Mouse (Mus musculus): ENCODE data around the gene Dlgap1. TPM values are rescaled to one million over a fixed set of nuclear protein-coding genes. Genes with fewer than 3 reads are reported as not detected.
A peak's percentile ranks its signal among the peaks of the same experiment; 100 is the strongest.

Dlgap1 gene
- polyA plus RNA-seq, 1 experiment from 2014 or later, result 0.50 TPM

- Histone ChIP-seq H3K27me3 (no peaks in the 10 kb centered on the region), H3K27ac (peak overlapping the region; percentile 84), H3K4me1 (replicated peaks) (peaks cover 37% of the 10 kb centered on the region), H3K4me2 (peak overlapping the region; percentile 78), H3K36me3 (no peaks in the 10 kb centered on the region), H3K4me3 (peak overlapping the region; percentile 57), H3K9me3 (replicated peaks) (no peaks in the 10 kb centered on the region), H3K9ac (peak overlapping the region; percentile 57)
- 37% methylated on average over 17 of the region's 17 CpGs for WGBS
- no peak for ATAC-seq (replicated peaks; ENCODE audit: insufficient number of reproducible peaks, insufficient read depth, low FRiP score, low read depth)
Measured at GRCm38 (mm10) chr17:70750236-70751160, 781.6 kb downstream of the Dlgap1 start.

DNA sequence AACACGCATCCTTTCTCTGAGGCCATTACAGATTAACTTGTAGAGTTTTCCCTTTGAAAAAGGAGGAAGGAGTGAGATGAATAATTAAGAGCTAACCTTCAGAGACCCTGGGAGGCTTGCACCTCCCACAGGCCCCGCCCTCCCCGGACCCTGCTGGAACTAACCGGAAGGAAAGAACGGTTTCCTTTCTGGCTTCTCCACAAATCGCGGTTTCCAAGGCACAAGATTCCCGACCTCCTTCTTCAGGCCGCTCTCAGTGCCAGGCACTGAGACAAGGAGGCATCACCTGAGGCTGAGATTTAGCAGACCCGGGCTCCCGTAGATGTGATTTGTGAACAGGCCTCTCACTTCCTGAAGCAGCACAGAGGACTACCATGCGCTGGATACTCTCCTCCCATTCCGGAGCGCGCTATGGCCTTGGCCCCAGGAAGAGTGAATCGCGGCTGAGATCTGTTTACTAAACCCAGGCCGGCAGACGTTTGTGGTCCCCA is 782.3 kb downstream of the Dlgap1 start:
- Histone ChIP-seq H3K27me3 (no peaks in the 10 kb centered on the region), H3K9ac (peak overlapping the region; percentile 57), H3K4me1 (replicated peaks) (peaks cover 42% of the 10 kb centered on the region), H3K4me2 (peak overlapping the region; percentile 78), H3K4me3 (peak overlapping the region; percentile 57), H3K27ac (peak overlapping the region; percentile 84), H3K36me3 (no peaks in the 10 kb centered on the region), H3K9me3 (replicated peaks) (no peaks in the 10 kb centered on the region)
- 2% methylated on average over 19 of the region's 19 CpGs for WGBS
- peak; percentile 29 for ATAC-seq (replicated peaks; ENCODE audit: insufficient number of reproducible peaks, insufficient read depth, low FRiP score, low read depth)

DNA sequence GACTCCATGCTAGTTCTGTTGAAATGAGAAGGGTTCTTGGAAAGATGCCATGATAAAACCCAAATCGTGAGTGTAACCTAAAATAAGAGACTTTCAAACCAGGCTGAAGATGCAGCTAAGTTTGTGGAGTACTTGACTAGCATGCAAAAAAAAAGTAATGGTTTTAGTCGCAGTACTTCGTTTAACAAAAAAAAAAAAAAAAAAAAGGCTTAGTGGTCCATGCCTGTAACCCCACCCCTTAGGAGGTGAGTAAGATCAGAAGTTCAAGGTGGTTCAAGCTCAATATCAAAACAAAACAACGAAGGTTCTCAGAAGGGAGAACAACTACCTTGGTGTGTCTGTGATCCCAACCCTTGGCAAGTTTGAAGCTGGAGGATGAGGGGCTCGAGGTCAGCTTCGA is 782.8 kb downstream of the Dlgap1 start:
- peak overlapping the region; percentile 84 for H3K27ac ChIP-seq
- no peaks in the 10 kb centered on the region for H3K9me3 ChIP-seq (replicated peaks)
- H3K27me3 ChIP-seq, result no peaks in the 10 kb centered on the region
- 41% methylated on average over 6 of the region's 6 CpGs for WGBS
- peak overlapping the region; percentile 57 for H3K9ac ChIP-seq
- no peaks in the 10 kb centered on the region for H3K36me3 ChIP-seq
- H3K4me2 ChIP-seq, result peak overlapping the region; percentile 78
- peaks cover 39% of the 10 kb centered on the region for H3K4me1 ChIP-seq (replicated peaks)
- ATAC-seq (replicated peaks; ENCODE audit: insufficient number of reproducible peaks, insufficient read depth, low FRiP score, low read depth), result no peak
- H3K4me3 ChIP-seq, result peak overlapping the region; percentile 57

DNA sequence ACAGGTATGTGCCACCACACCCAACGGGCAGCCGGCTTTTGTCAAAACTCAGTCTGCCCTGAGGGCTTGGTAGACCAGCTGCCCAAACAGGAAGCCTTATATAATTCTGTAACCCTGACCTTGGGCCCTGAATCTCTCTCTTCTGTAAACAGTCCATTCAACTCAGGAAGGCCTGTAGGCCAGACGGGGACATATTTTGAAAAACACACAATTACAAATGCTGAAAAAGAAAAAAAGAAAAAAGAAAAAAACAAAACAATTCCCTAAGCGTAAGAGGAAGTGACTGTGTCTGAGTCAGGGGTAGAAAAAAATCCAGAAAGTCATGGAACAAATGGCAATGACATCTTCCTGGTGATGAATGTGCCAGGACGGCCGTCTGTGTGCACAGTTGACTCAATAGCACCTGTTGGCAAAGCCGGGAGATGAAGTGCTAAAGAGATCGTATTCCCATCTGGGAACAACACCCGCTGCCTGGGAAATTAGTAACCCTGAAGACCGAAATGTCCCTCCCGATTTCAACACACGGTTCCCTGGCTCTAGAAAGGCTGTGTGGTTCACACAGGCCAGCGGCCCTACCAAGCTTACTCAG is 784.7 kb downstream of the Dlgap1 start:
- no peak overlapping the region for H3K4me3 ChIP-seq
- no peak overlapping the region for H3K9ac ChIP-seq
- no peaks in the 10 kb centered on the region for H3K27me3 ChIP-seq
- H3K27ac ChIP-seq, result no peak overlapping the region
- no peaks in the 10 kb centered on the region for H3K9me3 ChIP-seq (replicated peaks)
- no peak for ATAC-seq (replicated peaks; ENCODE audit: insufficient number of reproducible peaks, insufficient read depth, low FRiP score, low read depth)
- H3K36me3 ChIP-seq, result no peaks in the 10 kb centered on the region
- WGBS, result 73% methylated on average over 13 of the region's 13 CpGs
- H3K4me2 ChIP-seq, result no peak overlapping the region
- H3K4me1 ChIP-seq (replicated peaks), result peaks cover 23% of the 10 kb centered on the region

DNA sequence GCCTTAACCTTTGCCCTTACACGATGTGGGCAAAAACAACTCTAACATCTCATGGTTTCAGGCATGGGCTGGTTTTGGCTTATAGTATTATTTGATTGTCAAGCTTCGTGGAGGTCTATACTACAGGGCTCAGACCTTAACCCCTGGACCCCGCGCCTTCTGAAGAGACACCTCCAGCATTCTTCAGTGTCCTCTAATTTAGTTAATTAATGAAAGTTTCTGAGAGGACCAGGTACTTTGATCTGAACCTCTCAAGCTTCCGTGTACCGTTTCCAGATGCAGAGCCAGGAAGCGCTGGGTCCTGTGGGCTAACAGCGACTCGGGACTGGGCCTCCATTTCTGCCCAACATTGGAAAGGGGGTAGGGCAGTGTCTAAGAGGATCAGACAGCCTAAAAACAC is 785.2 kb downstream of the Dlgap1 start:
- Histone ChIP-seq H3K9ac (no peak overlapping the region), H3K36me3 (no peaks in the 10 kb centered on the region), H3K27me3 (no peaks in the 10 kb centered on the region), H3K9me3 (replicated peaks) (no peaks in the 10 kb centered on the region), H3K27ac (no peak overlapping the region), H3K4me2 (no peak overlapping the region), H3K4me3 (no peak overlapping the region), H3K4me1 (replicated peaks) (peaks cover 22% of the 10 kb centered on the region)
- no peak for ATAC-seq (replicated peaks; ENCODE audit: insufficient number of reproducible peaks, insufficient read depth, low FRiP score, low read depth)
- 82% methylated on average over 9 of the region's 9 CpGs for WGBS

GRCm38 (mm10) chr17:70754638-70755037 is 785.8 kb downstream of the Dlgap1 start:
- Histone ChIP-seq H3K9ac (no peak overlapping the region), H3K4me3 (no peak overlapping the region), H3K36me3 (no peaks in the 10 kb centered on the region), H3K4me1 (replicated peaks) (peaks cover 22% of the 10 kb centered on the region), H3K9me3 (replicated peaks) (no peaks in the 10 kb centered on the region), H3K27me3 (no peaks in the 10 kb centered on the region), H3K4me2 (peak overlapping the region; percentile 83), H3K27ac (no peak overlapping the region)
- 54% methylated on average over 7 of the region's 7 CpGs for WGBS
- ATAC-seq (replicated peaks; ENCODE audit: insufficient number of reproducible peaks, insufficient read depth, low FRiP score, low read depth), result no peak

- Histone ChIP-seq H3K9ac (peak overlapping the region; percentile 38), H3K4me1 (replicated peaks) (peaks cover 22% of the 10 kb centered on the region), H3K4me2 (peak overlapping the region; percentile 83), H3K27me3 (no peaks in the 10 kb centered on the region), H3K27ac (peak overlapping the region; percentile 81), H3K9me3 (replicated peaks) (no peaks in the 10 kb centered on the region), H3K36me3 (no peaks in the 10 kb centered on the region), H3K4me3 (peak overlapping the region; percentile 51)
- under 1% methylated on average over 22 of the region's 22 CpGs for WGBS
- peak; percentile 33; the same call in 1 of the 2 replicates for ATAC-seq (replicated peaks; ENCODE audit: insufficient number of reproducible peaks, insufficient read depth, low FRiP score, low read depth)
Measured at GRCm38 (mm10) chr17:70755039-70755668, 786.3 kb downstream of the Dlgap1 start.

GRCm38 (mm10) chr17:70755669-70756263 is 786.9 kb downstream of the Dlgap1 start:
- Histone ChIP-seq H3K4me1 (replicated peaks) (peaks cover 21% of the 10 kb centered on the region), H3K27me3 (no peaks in the 10 kb centered on the region), H3K9ac (peak overlapping the region; percentile 38), H3K4me3 (peak overlapping the region; percentile 51), H3K9me3 (replicated peaks) (no peaks in the 10 kb centered on the region), H3K36me3 (no peaks in the 10 kb centered on the region), H3K27ac (peak overlapping the region; percentile 81), H3K4me2 (peak overlapping the region; percentile 83)
- 8% methylated on average over 13 of the region's 14 CpGs for WGBS
- peak; percentile 5; the same call in 1 of the 2 replicates for ATAC-seq (replicated peaks; ENCODE audit: insufficient number of reproducible peaks, insufficient read depth, low FRiP score, low read depth)

DNA sequence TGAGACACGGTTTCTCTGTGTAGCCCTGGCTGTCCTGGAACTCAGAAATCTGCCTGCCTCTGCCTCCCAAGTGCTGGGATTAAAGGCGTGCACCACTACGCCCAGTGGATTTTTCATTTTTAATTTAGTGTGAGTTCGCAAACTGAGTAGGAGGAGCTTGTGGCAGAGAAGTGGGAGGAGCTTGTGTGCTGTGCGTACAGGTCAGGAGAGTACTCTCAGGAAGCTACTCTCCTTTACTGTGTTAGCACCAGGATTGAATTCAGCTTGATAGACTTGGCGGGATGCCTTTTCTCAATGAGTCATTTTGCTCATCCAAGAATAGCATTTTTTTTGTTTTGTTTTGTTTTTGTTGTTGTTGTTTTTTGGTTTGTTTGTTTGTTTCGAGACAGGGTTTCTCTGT is 793.1 kb downstream of the Dlgap1 start:
- no peak overlapping the region for H3K9ac ChIP-seq
- no peak for ATAC-seq (replicated peaks; ENCODE audit: insufficient number of reproducible peaks, insufficient read depth, low FRiP score, low read depth)
- no peaks in the 10 kb centered on the region for H3K36me3 ChIP-seq
- no peaks in the 10 kb centered on the region for H3K9me3 ChIP-seq (replicated peaks)
- H3K27ac ChIP-seq, result no peak overlapping the region
- no peaks in the 10 kb centered on the region for H3K27me3 ChIP-seq
- no peaks in the 10 kb centered on the region for H3K4me1 ChIP-seq (replicated peaks)
- 92% methylated on average over 7 of the region's 7 CpGs for WGBS
- no peak overlapping the region for H3K4me2 ChIP-seq
- no peak overlapping the region for H3K4me3 ChIP-seq

GRCm38 (mm10) chr17:70762634-70763033 is 793.8 kb downstream of the Dlgap1 start:
- Histone ChIP-seq H3K4me3 (no peak overlapping the region), H3K27ac (no peak overlapping the region), H3K36me3 (no peaks in the 10 kb centered on the region), H3K9ac (no peak overlapping the region), H3K4me2 (no peak overlapping the region), H3K4me1 (replicated peaks) (no peaks in the 10 kb centered on the region), H3K9me3 (replicated peaks) (no peaks in the 10 kb centered on the region), H3K27me3 (no peaks in the 10 kb centered on the region)
- 88% methylated on average over 10 of the region's 10 CpGs for WGBS
- no peak for ATAC-seq (replicated peaks; ENCODE audit: insufficient number of reproducible peaks, insufficient read depth, low FRiP score, low read depth)

DNA sequence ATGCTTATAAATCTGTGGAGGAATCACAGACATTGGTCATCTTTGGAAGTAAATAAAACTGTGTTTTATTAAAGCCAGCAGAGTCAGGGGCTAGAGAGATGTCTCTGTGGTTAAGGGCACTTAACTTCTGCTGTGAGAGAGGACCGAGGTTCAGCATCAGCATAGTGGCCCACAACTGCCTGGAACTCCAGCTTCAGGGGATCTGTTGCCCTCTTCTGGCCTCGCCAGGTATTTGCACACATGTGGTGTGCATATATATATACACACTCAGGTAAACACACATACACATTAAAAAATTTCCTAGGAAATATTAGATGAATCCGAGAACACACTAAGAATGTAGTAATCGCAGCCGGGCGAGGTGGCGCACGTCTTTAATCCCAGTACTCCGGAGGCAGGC is 796.5 kb downstream of the Dlgap1 start:
- no peaks in the 10 kb centered on the region for H3K4me1 ChIP-seq (replicated peaks)
- H3K4me2 ChIP-seq, result no peak overlapping the region
- H3K9me3 ChIP-seq (replicated peaks), result no peaks in the 10 kb centered on the region
- H3K9ac ChIP-seq, result no peak overlapping the region
- H3K27ac ChIP-seq, result no peak overlapping the region
- 92% methylated on average over 9 of the region's 9 CpGs for WGBS
- ATAC-seq (replicated peaks; ENCODE audit: insufficient number of reproducible peaks, insufficient read depth, low FRiP score, low read depth), result no peak
- H3K36me3 ChIP-seq, result no peaks in the 10 kb centered on the region
- H3K4me3 ChIP-seq, result no peak overlapping the region
- no peaks in the 10 kb centered on the region for H3K27me3 ChIP-seq

Measured in heart, embryonic 15.5 days (tissue).